ENCODE assay signal across 9 mouse cellular contexts in the genomic region with DNA sequence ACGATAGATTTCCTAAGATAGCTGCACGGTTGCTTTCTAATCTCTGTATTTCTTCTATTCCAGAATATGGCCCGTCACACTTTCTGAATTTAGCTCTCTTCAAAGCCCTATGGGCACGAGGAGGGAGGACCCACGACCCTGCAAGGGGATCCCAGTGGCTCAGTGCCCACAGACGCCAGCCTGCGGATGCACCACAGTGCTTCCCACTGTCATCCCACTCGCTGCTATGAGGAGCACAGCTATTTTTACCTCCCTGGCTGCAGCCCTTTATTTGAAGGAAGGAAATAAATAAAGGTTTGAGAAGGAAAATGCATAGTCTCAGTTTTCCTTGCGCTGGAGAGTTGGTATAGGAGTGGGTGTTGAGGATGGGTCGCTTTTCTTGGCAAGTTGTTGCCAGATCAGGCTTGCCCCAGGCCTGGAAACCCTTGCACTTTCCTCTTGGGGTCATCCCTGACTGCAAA. TPM values are rescaled to one million over a fixed set of nuclear protein-coding genes. Genes with fewer than 3 reads are reported as not detected.
A peak's percentile ranks its signal among the peaks of the same experiment; 100 is the strongest.
DNase-seq lines count a peak whose midpoint lies in the region; ATAC-seq lines count a peak whose summit lies in the region.
"Had no signal": no experiment of that assay in that cellular context is flagged by ENCODE, and none has a peak within 500 bp of the region (broad histone marks: within the 10 kb centered on the region; RNA-seq: fewer than 3 reads in every experiment).

No protein-coding gene starts in this region.

- no peaks in the 10 kb centered on the region for H3K36me3 ChIP-seq in kidney, embryonic 15.5 days
- H3K36me3 ChIP-seq in embryonic facial prominence, embryonic 11.5 days (replicated peaks; ENCODE audit: control insufficient read depth, insufficient read depth, low read depth, low read length), result no peaks in the 10 kb centered on the region
- no peaks in the 10 kb centered on the region for H3K36me3 ChIP-seq in intestine, embryonic 14.5 days (ENCODE audit: control insufficient read depth, insufficient read depth, low read length)
- no peaks in the 10 kb centered on the region for H3K36me3 ChIP-seq in midbrain, embryonic 12.5 days

- DNase-seq in kidney, postnatal 4 days, result no peak
- DNase-seq in embryonic facial prominence, embryonic 11.5 days (ENCODE audit: low spot score), result no peak
- no peak for DNase-seq in intestine, embryonic 14.5 days (ENCODE audit: low spot score)
- no peak for DNase-seq in adrenal gland, adult 8-10 months
- no peak for DNase-seq in ovary, postnatal 36 days (ENCODE audit: low spot score)
- DNase-seq in thymus, postnatal 0 days (ENCODE audit: low spot score), result no peak

- ATAC-seq in kidney, embryonic 15.5 days (replicated peaks; ENCODE audit: low FRiP score), result no peak; the same call in 1 of the 2 replicates
- ATAC-seq in embryonic facial prominence, embryonic 11.5 days (replicated peaks; ENCODE audit: insufficient number of reproducible peaks, low FRiP score, low TSS enrichment, low read depth), result no peak
- ATAC-seq in intestine, embryonic 14.5 days (replicated peaks; ENCODE audit: low FRiP score, low TSS enrichment, low read depth), result no peak
- peak; percentile 14; the same call in 1 of the 2 replicates for ATAC-seq in midbrain, embryonic 12.5 days (ENCODE audit: low FRiP score, low read depth)

- no peak overlapping the region for H3K9ac ChIP-seq in kidney, embryonic 15.5 days
- H3K9ac ChIP-seq in embryonic facial prominence, embryonic 11.5 days (replicated peaks; ENCODE audit: low read length), result peak overlapping the region; percentile 82
- no peak overlapping the region for H3K9ac ChIP-seq in intestine, embryonic 14.5 days (ENCODE audit: low read length)
- peak overlapping the region; percentile 91; the same call in 1 of the 2 replicates for H3K9ac ChIP-seq in midbrain, embryonic 12.5 days (replicated peaks)

- H3K9me3 ChIP-seq in kidney, embryonic 15.5 days (replicated peaks), result no peaks in the 10 kb centered on the region
- H3K9me3 ChIP-seq in embryonic facial prominence, embryonic 11.5 days (replicated peaks; ENCODE audit: control insufficient read depth, low read length), result no peaks in the 10 kb centered on the region
- H3K9me3 ChIP-seq in intestine, embryonic 14.5 days (ENCODE audit: control insufficient read depth, low read length), result no peaks in the 10 kb centered on the region
- H3K9me3 ChIP-seq in midbrain, embryonic 12.5 days, result no peaks in the 10 kb centered on the region

- 68% methylated on average over 10 of the region's 10 CpGs for WGBS in kidney, embryonic 15.5 days
- WGBS in embryonic facial prominence, embryonic 11.5 days, result 57% methylated on average over 10 of the region's 10 CpGs
- WGBS in intestine, embryonic 14.5 days, result 67% methylated on average over 10 of the region's 10 CpGs
- WGBS in midbrain, embryonic 12.5 days, result 55% methylated on average over 10 of the region's 10 CpGs

- peak overlapping the region; percentile 73 for H3K4me3 ChIP-seq in kidney, embryonic 15.5 days (replicated peaks)
- H3K4me3 ChIP-seq in embryonic facial prominence, embryonic 11.5 days (ENCODE audit: low read depth, low read length), result peak overlapping the region; percentile 83
- H3K4me3 ChIP-seq in intestine, embryonic 14.5 days (ENCODE audit: low read depth, low read length), result peak overlapping the region; percentile 53
- peak overlapping the region; percentile 72 for H3K4me3 ChIP-seq in midbrain, embryonic 12.5 days

- H3K4me1 ChIP-seq in kidney, embryonic 15.5 days, result peaks cover 14% of the 10 kb centered on the region
- H3K4me1 ChIP-seq in embryonic facial prominence, embryonic 11.5 days (ENCODE audit: control insufficient read depth, insufficient read depth, low read length), result no peaks in the 10 kb centered on the region
- H3K4me1 ChIP-seq in intestine, embryonic 14.5 days (replicated peaks; ENCODE audit: control insufficient read depth, insufficient read depth, low read length), result peaks cover 5% of the 10 kb centered on the region; the same call in 1 of the 2 replicates
- H3K4me1 ChIP-seq in midbrain, embryonic 12.5 days, result peaks cover 9% of the 10 kb centered on the region

- no peak overlapping the region for H3K27ac ChIP-seq in kidney, embryonic 15.5 days
- H3K27ac ChIP-seq in embryonic facial prominence, embryonic 11.5 days (replicated peaks; ENCODE audit: low read depth, low read length), result no peak overlapping the region
- H3K27ac ChIP-seq in intestine, embryonic 14.5 days (ENCODE audit: low read depth), result no peak overlapping the region
- peak overlapping the region; percentile 69 for H3K27ac ChIP-seq in midbrain, embryonic 12.5 days (replicated peaks)

- H3K27me3 ChIP-seq in kidney, embryonic 15.5 days, result peaks cover 42% of the 10 kb centered on the region
- no peaks in the 10 kb centered on the region; the same call in 1 of the 2 replicates for H3K27me3 ChIP-seq in embryonic facial prominence, embryonic 11.5 days (ENCODE audit: control insufficient read depth, insufficient read depth, low read length)
- H3K27me3 ChIP-seq in intestine, embryonic 14.5 days (replicated peaks; ENCODE audit: control insufficient read depth, insufficient read depth, low read length), result peaks cover 22% of the 10 kb centered on the region
- H3K27me3 ChIP-seq in midbrain, embryonic 12.5 days, result 0 out of 2 replicates have a peak, but pooled peaks cover 3% of the 10 kb centered on the region

- H3K4me2 ChIP-seq in kidney, embryonic 15.5 days, result peak overlapping the region; percentile 98
- H3K4me2 ChIP-seq in embryonic facial prominence, embryonic 11.5 days (ENCODE audit: low read depth, low read length), result peak overlapping the region; percentile 99
- H3K4me2 ChIP-seq in intestine, embryonic 14.5 days (ENCODE audit: low read length), result peak overlapping the region; percentile 97
- H3K4me2 ChIP-seq in midbrain, embryonic 12.5 days (replicated peaks), result peak overlapping the region; percentile 95

RNA-seq across cellular contexts. Expression of gene Adam23, which starts 0.5 kb away (rescaled TPM):
- 1.2 and 2.1 TPM in 2 replicates for polyA plus RNA-seq in kidney, embryonic 15.5 days (2015; fragmentation: Nextera tagmentation; extraction: Ambion mirVana)
- 5.9 and 7.6 TPM in 2 replicates for polyA plus RNA-seq in embryonic facial prominence, embryonic 11.5 days (2014; fragmentation: Nextera tagmentation; extraction: Ambion mirVana)
- 2.9 and 3.0 TPM in 2 replicates for polyA plus RNA-seq in intestine, embryonic 14.5 days (2014; fragmentation: Nextera tagmentation; extraction: Ambion mirVana)
- 10.2 and 13.9 TPM in 2 replicates for polyA plus RNA-seq in midbrain, embryonic 12.5 days (2016; fragmentation: Nextera tagmentation; extraction: Ambion mirVana)
- total RNA-seq in adrenal gland, adult 8-10 months (2022), result 10 to 100 TPM; 15.3 to 33.0 (median 21.5) TPM
- polyA plus RNA-seq in thymus, postnatal 0 days (2015; fragmentation: Nextera tagmentation; extraction: Ambion mirVana), result 1.6 and 3.3 TPM in 2 replicates
- total RNA-seq: MEL had no signal

Comparison
In these comparisons a context has a peak if more than half of its experiments do, and no peak if none do; other contexts are left out.
1. H3K9ac ChIP-seq: peak in embryonic facial prominence, embryonic 11.5 days (single experiment) and midbrain, embryonic 12.5 days (single experiment); none in kidney, embryonic 15.5 days (single experiment) and intestine, embryonic 14.5 days (single experiment).
2. Peak in every context shown above with its lines, with median percentiles within 50 percentile points of each other: H3K4me2 ChIP-seq and H3K4me3 ChIP-seq.